8 mouse cellular contexts compared by ENCODE assay signal in genomic region chr2:39003512-39003911, GRCm38 (mm10). TPM values are rescaled to one million over a fixed set of nuclear protein-coding genes. Genes with fewer than 3 reads are reported as not detected.
DNase-seq lines count a peak whose midpoint lies in the region; ATAC-seq lines count a peak whose summit lies in the region.

No protein-coding gene starts in this region.

- H3K36me3 ChIP-seq in lung, embryonic 15.5 days = peaks cover 40% of the 10 kb centered on the region
- H3K36me3 ChIP-seq in embryonic facial prominence, embryonic 15.5 days = peaks cover 38% of the 10 kb centered on the region
- H3K36me3 ChIP-seq in limb, embryonic 13.5 days = peaks cover 47% of the 10 kb centered on the region
- peaks cover 42% of the 10 kb centered on the region for H3K36me3 ChIP-seq in stomach, embryonic 14.5 days (ENCODE audit: control insufficient read depth, insufficient read depth, low read length)

- WGBS in lung, embryonic 15.5 days = 59% methylated on average over 5 of the region's 5 CpGs
- 57% methylated on average over 5 of the region's 5 CpGs for WGBS in embryonic facial prominence, embryonic 15.5 days
- 75% methylated on average over 5 of the region's 5 CpGs for WGBS in limb, embryonic 13.5 days
- 63% methylated on average over 5 of the region's 5 CpGs for WGBS in stomach, embryonic 14.5 days

- H3K9me3 ChIP-seq in lung, embryonic 15.5 days = no peaks in the 10 kb centered on the region
- no peaks in the 10 kb centered on the region for H3K9me3 ChIP-seq in embryonic facial prominence, embryonic 15.5 days (replicated peaks)
- no peaks in the 10 kb centered on the region for H3K9me3 ChIP-seq in limb, embryonic 13.5 days
- H3K9me3 ChIP-seq in stomach, embryonic 14.5 days (ENCODE audit: control insufficient read depth, low read depth, low read length) = no peaks in the 10 kb centered on the region

- peak overlapping the region; percentile 64 for H3K4me2 ChIP-seq in lung, embryonic 15.5 days
- peak overlapping the region; percentile 71 for H3K4me2 ChIP-seq in embryonic facial prominence, embryonic 15.5 days (replicated peaks)
- H3K4me2 ChIP-seq in limb, embryonic 13.5 days (replicated peaks) = peak overlapping the region; percentile 98
- H3K4me2 ChIP-seq in stomach, embryonic 14.5 days (replicated peaks; ENCODE audit: low read depth, low read length) = peak overlapping the region; percentile 94

- no peak for DNase-seq in lung, adult 18-20 months
- DNase-seq in spleen, adult 18-20 months = no peak
- no peak for DNase-seq in urinary bladder, postnatal 4 days (ENCODE audit: low spot score in 2 of 2)
- DNase-seq in right cerebral cortex, postnatal 36 days (ENCODE audit: low spot score in 2 of 2) = no peak

- peak overlapping the region; percentile 90 for H3K4me3 ChIP-seq in lung, embryonic 15.5 days
- H3K4me3 ChIP-seq in embryonic facial prominence, embryonic 15.5 days (replicated peaks) = peak overlapping the region; percentile 83
- H3K4me3 ChIP-seq in limb, embryonic 13.5 days = peak overlapping the region; percentile 79
- H3K4me3 ChIP-seq in stomach, embryonic 14.5 days (ENCODE audit: low read depth, low read length) = peak overlapping the region; percentile 77

- no peaks in the 10 kb centered on the region for H3K27me3 ChIP-seq in lung, embryonic 15.5 days
- no peaks in the 10 kb centered on the region for H3K27me3 ChIP-seq in embryonic facial prominence, embryonic 15.5 days
- H3K27me3 ChIP-seq in limb, embryonic 13.5 days = no peaks in the 10 kb centered on the region
- H3K27me3 ChIP-seq in stomach, embryonic 14.5 days (ENCODE audit: control insufficient read depth, insufficient read depth, low read length) = no peaks in the 10 kb centered on the region

- H3K9ac ChIP-seq in lung, embryonic 15.5 days = peak overlapping the region; percentile 86
- H3K9ac ChIP-seq in embryonic facial prominence, embryonic 15.5 days = peak overlapping the region; percentile 89; the same call in 1 of the 2 replicates
- peak overlapping the region; percentile 95 for H3K9ac ChIP-seq in limb, embryonic 13.5 days
- H3K9ac ChIP-seq in stomach, embryonic 14.5 days (replicated peaks; ENCODE audit: low read depth, low read length) = peak overlapping the region; percentile 92; the same call in 1 of the 2 replicates

- no peak overlapping the region for H3K27ac ChIP-seq in lung, embryonic 15.5 days
- H3K27ac ChIP-seq in embryonic facial prominence, embryonic 15.5 days (replicated peaks) = no peak overlapping the region
- no peak overlapping the region for H3K27ac ChIP-seq in limb, embryonic 13.5 days
- H3K27ac ChIP-seq in stomach, embryonic 14.5 days (ENCODE audit: low read length) = no peak overlapping the region

- peaks cover 37% of the 10 kb centered on the region for H3K4me1 ChIP-seq in lung, embryonic 15.5 days
- H3K4me1 ChIP-seq in embryonic facial prominence, embryonic 15.5 days = peaks cover 35% of the 10 kb centered on the region
- peaks cover 34% of the 10 kb centered on the region for H3K4me1 ChIP-seq in limb, embryonic 13.5 days
- peaks cover 24% of the 10 kb centered on the region for H3K4me1 ChIP-seq in stomach, embryonic 14.5 days (ENCODE audit: control insufficient read depth, insufficient read depth, low read length)

- ATAC-seq in lung, embryonic 15.5 days (ENCODE audit: borderline replicate concordance, extremely low read depth, low FRiP score, low TSS enrichment) = no peak
- no peak for ATAC-seq in embryonic facial prominence, embryonic 15.5 days (ENCODE audit: insufficient number of reproducible peaks, low FRiP score, low TSS enrichment, low read depth)
- ATAC-seq in limb, embryonic 13.5 days (ENCODE audit: low FRiP score, low read depth) = no peak
- ATAC-seq in stomach, embryonic 14.5 days (ENCODE audit: insufficient number of reproducible peaks, insufficient read depth, low FRiP score, low read depth) = no peak

RNA-seq across cellular contexts. Expression of gene Arpc5l, which starts 1.6 kb away (rescaled TPM):
- 126 and 129 TPM in 2 replicates for polyA plus RNA-seq in lung, embryonic 15.5 days (2015; fragmentation: Nextera tagmentation; extraction: Ambion mirVana)
- 133 and 135 TPM in 2 replicates for polyA plus RNA-seq in embryonic facial prominence, embryonic 15.5 days (2015; fragmentation: Nextera tagmentation; extraction: Ambion mirVana)
- 111 and 115 TPM in 2 replicates for polyA plus RNA-seq in limb, embryonic 13.5 days (2015; fragmentation: Nextera tagmentation; extraction: Ambion mirVana)
- 119 and 124 TPM in 2 replicates for polyA plus RNA-seq in stomach, embryonic 14.5 days (2014; fragmentation: Nextera tagmentation; extraction: Ambion mirVana)

RNA-seq across cellular contexts. Expression of gene Rpl35, which starts 1.9 kb away (rescaled TPM):
- polyA plus RNA-seq in lung, embryonic 15.5 days (2015; fragmentation: Nextera tagmentation; extraction: Ambion mirVana) = 831 and 909 TPM in 2 replicates
- polyA plus RNA-seq in embryonic facial prominence, embryonic 15.5 days (2015; fragmentation: Nextera tagmentation; extraction: Ambion mirVana) = 941 and 1,047 TPM in 2 replicates
- polyA plus RNA-seq in limb, embryonic 13.5 days (2015; fragmentation: Nextera tagmentation; extraction: Ambion mirVana) = 945 and 972 TPM in 2 replicates
- polyA plus RNA-seq in stomach, embryonic 14.5 days (2014; fragmentation: Nextera tagmentation; extraction: Ambion mirVana) = 1,103 and 1,116 TPM in 2 replicates

RNA-seq across cellular contexts. Expression of gene Wdr38, which starts 6.2 kb away (rescaled TPM):
- polyA plus RNA-seq in lung, embryonic 15.5 days (2015; fragmentation: Nextera tagmentation; extraction: Ambion mirVana) = 1.4 and 2.1 TPM in 2 replicates
- 2.2 and 4.2 TPM in 2 replicates for polyA plus RNA-seq in embryonic facial prominence, embryonic 15.5 days (2015; fragmentation: Nextera tagmentation; extraction: Ambion mirVana)
- polyA plus RNA-seq in limb, embryonic 13.5 days (2015; fragmentation: Nextera tagmentation; extraction: Ambion mirVana) = 1.8 and 1.9 TPM in 2 replicates
- 1.1 and 1.8 TPM in 2 replicates for polyA plus RNA-seq in stomach, embryonic 14.5 days (2014; fragmentation: Nextera tagmentation; extraction: Ambion mirVana)
